Mouse (Mus musculus) forebrain, embryonic 13.5 days (tissue): ENCODE results near the gene Fam104a. TPM values are rescaled to one million over a fixed set of nuclear protein-coding genes. Genes with fewer than 3 reads are reported as not detected.

Experiments used
- ATAC-seq: fragments of 200-750 bp; cut with Nextera tagmentation; 2 replicates; pipeline ENCODE4 v1.8.0; 2017
- H3K27ac ChIP-seq: fragments of 300-500 bp; sonication (generic); 2 replicates; pipeline ENCODE4 v1.5.1; 2015; ENCODE audit warnings: inconsistent platforms, mild to moderate bottlenecking, moderate library complexity
- H3K27me3 ChIP-seq: fragments of 300-500 bp; sonication (generic); 2 replicates; pipeline ENCODE4 v1.6.1; 2015; ENCODE audit warnings: mild to moderate bottlenecking, inconsistent platforms
- H3K36me3 ChIP-seq: fragments of 300-500 bp; sonication (generic); 2 replicates; pipeline ENCODE4 v1.6.1; 2015; ENCODE audit warnings: mild to moderate bottlenecking, inconsistent platforms; ENCODE audit not compliant: poor library complexity, severe bottlenecking
- H3K4me1 ChIP-seq: fragments of 300-500 bp; sonication (generic); 2 replicates; pipeline ENCODE4 v1.6.1; 2015; ENCODE audit warnings: inconsistent platforms
- H3K4me2 ChIP-seq: fragments of 300-500 bp; sonication (generic); 2 replicates; pipeline ENCODE4 v1.6.1; 2015; ENCODE audit warnings: inconsistent platforms, mild to moderate bottlenecking, moderate library complexity
- H3K4me3 ChIP-seq: fragments of 300-500 bp; sonication (generic); 2 replicates; pipeline ENCODE4 v1.5.1; 2015; ENCODE audit warnings: mild to moderate bottlenecking, inconsistent platforms
- H3K9ac ChIP-seq: fragments of 300-500 bp; sonication (generic); 2 replicates; pipeline ENCODE4 v1.6.1; 2015; ENCODE audit warnings: mild to moderate bottlenecking, inconsistent platforms
- H3K9me3 ChIP-seq: fragments of 300-500 bp; sonication (generic); replicated peaks from 2 replicates; pipeline ENCODE4 v1.6.1; 2016; ENCODE audit warnings: inconsistent platforms
- WGBS: fragments of 180-500 bp; shearing (Covaris S2); methylation state at CpG from one replicate; pipeline ENCODE4 v1.1.7; 2015; 5-methylcytosine and 5-hydroxymethylcytosine counted together
- polyA plus RNA-seq: library from polyadenylated mRNA; unstranded; fragments of >200 nt; fragmentation: Nextera tagmentation; extraction: Ambion mirVana; gene quantifications from 2 replicates; pipeline ENCODE4 v1.2.1, GENCODE M21; 2015

Gene Fam104a
- polyA plus RNA-seq, 1 experiment from 2014 or later, result 51.9 TPM

DNA sequence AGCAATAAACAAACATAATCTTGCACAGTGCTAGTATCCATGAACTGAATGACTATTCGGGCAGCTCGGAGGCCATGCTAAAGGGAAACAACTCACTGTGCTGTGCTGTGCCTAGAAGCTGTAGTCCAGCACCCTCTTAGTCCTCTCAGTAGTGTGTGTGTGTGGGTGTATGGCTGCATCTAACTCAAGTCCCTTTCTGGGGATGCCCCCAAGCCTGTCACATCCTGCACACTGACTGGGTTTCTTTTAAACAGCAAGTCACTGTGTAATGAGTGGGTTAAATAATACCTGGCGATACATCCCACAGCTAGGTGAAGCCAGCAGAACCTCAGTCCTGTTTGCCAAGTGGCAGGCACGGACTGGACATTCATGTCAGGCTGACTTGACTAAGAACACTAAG lies 25.2 kb downstream of the Fam104a start:
- Histone ChIP-seq H3K4me2 (no peak overlapping the region), H3K36me3 (peaks cover 99% of the 10 kb centered on the region), H3K9ac (no peak overlapping the region), H3K9me3 (no peaks in the 10 kb centered on the region), H3K27me3 (no peaks in the 10 kb centered on the region), H3K4me3 (no peak overlapping the region), H3K4me1 (no peaks in the 10 kb centered on the region), H3K27ac (no peak overlapping the region)
- ATAC-seq, result no peak
- 90% methylated on average over 4 of the region's 4 CpGs for WGBS

DNA sequence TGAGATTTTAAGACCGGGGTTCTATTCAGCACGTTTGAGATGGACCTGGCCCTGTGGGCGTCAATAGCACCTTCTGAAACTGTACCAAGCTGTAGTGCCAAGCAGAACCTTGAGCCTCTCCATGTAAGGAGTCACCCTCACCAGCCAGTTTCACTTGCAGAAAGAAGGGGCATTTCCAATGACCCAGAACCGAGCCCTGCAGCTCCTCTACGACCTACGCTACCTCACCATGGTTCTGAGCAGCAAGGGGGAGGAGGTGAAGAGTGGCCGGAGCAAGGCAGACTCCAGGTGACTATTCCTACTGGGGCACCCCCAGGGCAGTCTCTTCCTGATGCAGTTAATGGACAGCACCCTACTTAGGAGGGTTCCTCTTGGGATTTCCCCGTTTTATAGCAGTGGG lies 25.6 kb downstream of the Fam104a start:
- Histone ChIP-seq H3K9ac (no peak overlapping the region), H3K4me2 (no peak overlapping the region), H3K9me3 (no peaks in the 10 kb centered on the region), H3K4me3 (no peak overlapping the region), H3K36me3 (peaks cover 99% of the 10 kb centered on the region), H3K4me1 (no peaks in the 10 kb centered on the region), H3K27me3 (no peaks in the 10 kb centered on the region), H3K27ac (no peak overlapping the region)
- no peak for ATAC-seq
- whole genome bisulfite sequencing, result 92% methylated on average over 8 of the region's 8 CpGs

GRCm38 (mm10) chr11:113657221-113657620 lies 26.7 kb downstream of the Fam104a start:
- no peaks in the 10 kb centered on the region for H3K27me3 ChIP-seq
- peaks cover 99% of the 10 kb centered on the region for H3K36me3 ChIP-seq
- no peak overlapping the region; the same call in 1 of the 2 replicates for H3K27ac ChIP-seq

GRCm38 (mm10) chr11:113656511-113656932 lies 27.4 kb downstream of the Fam104a start:
- WGBS, result 91% methylated on average over 8 of the region's 8 CpGs
- no peak overlapping the region for H3K9ac ChIP-seq
- no peak overlapping the region for H3K4me3 ChIP-seq
- no peaks in the 10 kb centered on the region for H3K27me3 ChIP-seq
- no peak overlapping the region; the same call in 1 of the 2 replicates for H3K27ac ChIP-seq
- peaks cover 99% of the 10 kb centered on the region for H3K36me3 ChIP-seq
- H3K9me3 ChIP-seq, result no peaks in the 10 kb centered on the region
- H3K4me2 ChIP-seq, result no peak overlapping the region
- no peak for ATAC-seq
- H3K4me1 ChIP-seq, result peaks cover 5% of the 10 kb centered on the region; the same call in 1 of the 2 replicates

More at GRCm38 (mm10) chr11:113657221-113657620, 26.7 kb downstream of the Fam104a start:
- Histone ChIP-seq H3K4me2 (no peak overlapping the region), H3K9ac (no peak overlapping the region), H3K4me1 (no peaks in the 10 kb centered on the region), H3K4me3 (no peak overlapping the region), H3K9me3 (no peaks in the 10 kb centered on the region)
- WGBS, result 82% methylated on average over 4 of the region's 4 CpGs
- no peak for ATAC-seq

DNA sequence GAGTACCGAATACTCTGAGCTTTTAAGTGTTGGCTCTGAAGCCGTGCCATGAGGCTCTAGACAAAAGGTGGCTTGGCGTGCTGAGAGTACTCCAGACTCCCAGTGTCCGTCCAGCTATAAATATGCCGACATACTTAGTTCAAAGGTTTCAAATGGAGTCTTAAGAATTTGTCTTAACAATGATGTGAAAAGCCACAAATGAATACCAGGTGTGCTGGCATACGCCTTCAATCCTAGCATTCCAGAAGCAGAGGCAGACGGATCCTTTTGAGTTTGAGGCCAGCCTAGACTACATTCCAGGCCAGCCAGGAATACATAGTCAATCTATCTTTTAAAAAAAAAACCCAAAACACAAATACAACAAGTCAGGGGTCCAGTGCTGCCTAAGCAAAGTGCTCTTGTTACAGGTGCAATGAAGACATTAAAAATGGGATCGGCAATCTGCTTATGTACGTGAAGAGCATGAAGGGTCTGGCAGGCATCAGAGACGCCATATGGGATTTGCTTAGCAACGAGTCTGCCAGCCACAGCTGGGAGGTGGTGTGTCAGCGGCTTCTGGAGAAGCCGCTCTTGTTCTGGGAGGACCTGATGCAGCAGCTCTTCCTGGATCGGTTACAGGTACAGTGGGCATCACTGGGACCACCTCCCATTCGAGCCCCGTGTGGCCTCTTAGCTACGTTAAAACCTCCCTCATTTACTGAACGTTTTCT lies 29.2 kb downstream of the Fam104a start:
- Histone ChIP-seq H3K27ac (no peak overlapping the region), H3K36me3 (peaks cover 81% of the 10 kb centered on the region)
- 87% methylated on average over 18 of the region's 18 CpGs for WGBS

GRCm38 (mm10) chr11:113654105-113654504 lies 29.9 kb downstream of the Fam104a start:
- no peaks in the 10 kb centered on the region for H3K27me3 ChIP-seq
- no peaks in the 10 kb centered on the region for H3K9me3 ChIP-seq
- WGBS, result 96% methylated on average over 15 of the region's 15 CpGs
- no peak for ATAC-seq
- H3K4me3 ChIP-seq, result no peak overlapping the region
- no peak overlapping the region for H3K4me2 ChIP-seq
- peaks cover 16% of the 10 kb centered on the region for H3K4me1 ChIP-seq
- no peak overlapping the region for H3K9ac ChIP-seq
- peaks cover 75% of the 10 kb centered on the region for H3K36me3 ChIP-seq
- 0 out of 2 replicates have a peak overlapping the region, but pooled peaks have one; percentile 2 for H3K27ac ChIP-seq

More for the DNA sequence above, 29.2 kb downstream of the Fam104a start:
- Histone ChIP-seq H3K4me2 (no peak overlapping the region), H3K4me1 (peaks cover 16% of the 10 kb centered on the region), H3K27me3 (no peaks in the 10 kb centered on the region), H3K9ac (no peak overlapping the region), H3K4me3 (no peak overlapping the region), H3K9me3 (no peaks in the 10 kb centered on the region)
- no peak for ATAC-seq

DNA sequence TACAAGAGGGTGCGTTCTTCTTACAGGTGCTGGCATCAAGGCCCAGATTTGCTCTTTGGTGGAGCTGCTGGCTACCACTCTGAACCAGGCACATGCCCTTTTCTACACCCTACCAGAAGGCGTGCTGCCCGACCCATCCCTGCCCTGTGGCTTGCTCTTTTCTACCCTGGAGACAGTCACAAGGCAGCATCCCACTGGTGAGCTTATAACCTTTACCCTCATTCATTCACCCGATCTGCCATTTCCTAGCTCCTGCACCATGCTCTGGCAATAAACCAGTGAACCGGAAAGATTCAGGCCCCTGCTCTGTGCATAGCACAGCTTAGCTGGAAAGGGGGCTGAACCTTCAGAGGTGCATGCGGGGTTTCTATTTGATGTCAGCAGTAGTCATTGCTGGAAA lies 31.4 kb downstream of the Fam104a start:
- H3K27ac ChIP-seq, result no peak overlapping the region
- peaks cover 60% of the 10 kb centered on the region for H3K36me3 ChIP-seq
- H3K4me3 ChIP-seq, result no peak overlapping the region
- no peak for ATAC-seq
- no peaks in the 10 kb centered on the region for H3K27me3 ChIP-seq
- no peak overlapping the region for H3K4me2 ChIP-seq
- no peaks in the 10 kb centered on the region for H3K9me3 ChIP-seq
- WGBS, result 90% methylated on average over 6 of the region's 6 CpGs
- peaks cover 31% of the 10 kb centered on the region for H3K4me1 ChIP-seq
- H3K9ac ChIP-seq, result no peak overlapping the region

DNA sequence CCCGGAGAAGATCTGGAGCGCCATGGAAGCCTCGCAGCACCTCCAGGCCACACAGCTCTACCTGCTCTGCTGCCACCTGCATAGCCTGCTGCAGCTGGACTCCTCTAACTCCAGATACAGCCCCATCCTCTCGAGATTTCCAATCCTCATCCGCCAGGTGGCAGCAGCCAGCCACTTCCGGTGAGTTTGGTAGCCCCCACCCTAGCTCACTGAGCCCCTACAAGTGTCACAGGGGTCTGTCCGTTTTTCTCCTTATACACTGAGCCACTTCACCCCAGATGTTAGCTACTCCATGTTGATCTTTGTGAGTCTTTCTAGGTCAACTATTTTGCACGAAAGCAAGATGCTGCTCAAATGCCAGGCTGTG lies 32.1 kb downstream of the Fam104a start:
- peaks cover 31% of the 10 kb centered on the region for H3K4me1 ChIP-seq
- H3K4me3 ChIP-seq, result no peak overlapping the region
- H3K27ac ChIP-seq, result peak overlapping the region; percentile 68
- H3K9ac ChIP-seq, result no peak overlapping the region
- peak; percentile 9; the same call in 1 of the 2 replicates for ATAC-seq
- no peak overlapping the region for H3K4me2 ChIP-seq
- WGBS, result 45% methylated on average over 8 of the region's 8 CpGs
- H3K36me3 ChIP-seq, result peaks cover 54% of the 10 kb centered on the region
- H3K9me3 ChIP-seq, result no peaks in the 10 kb centered on the region
- no peaks in the 10 kb centered on the region for H3K27me3 ChIP-seq

DNA sequence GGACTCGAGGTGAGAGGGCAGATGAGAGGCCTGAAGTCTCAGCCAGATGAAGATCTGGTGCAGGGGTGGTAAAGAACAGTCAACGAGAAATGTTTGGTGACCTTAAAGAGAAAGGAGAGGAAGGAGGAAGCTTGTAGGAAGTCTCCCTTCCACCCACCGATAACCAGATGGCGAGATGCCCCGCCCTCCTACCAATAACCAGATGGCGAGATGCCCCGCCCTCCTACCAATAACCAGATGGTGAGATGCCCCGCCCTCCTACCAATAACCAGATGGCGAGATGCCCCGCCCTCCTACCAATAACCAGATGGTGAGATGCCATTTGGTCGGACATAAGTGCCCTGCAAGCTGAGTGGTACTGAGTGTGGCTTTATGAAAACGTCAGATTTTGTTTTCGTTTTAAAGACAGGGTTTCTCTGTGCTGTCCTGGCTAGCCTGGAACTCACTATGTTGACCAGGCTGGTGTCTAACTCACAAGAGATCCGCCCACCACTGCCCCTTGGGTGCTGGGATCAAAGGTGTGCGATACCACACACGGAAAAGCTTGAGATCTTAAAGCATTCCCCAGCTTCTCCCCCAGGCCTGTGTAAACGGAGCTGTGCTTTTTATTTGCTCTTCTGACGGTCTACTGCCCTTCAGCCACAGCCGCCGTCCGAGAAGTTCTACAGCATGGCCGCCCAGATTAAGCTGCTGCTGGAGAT lies 32.6 kb downstream of the Fam104a start:
- H3K4me3 ChIP-seq, result no peak overlapping the region; the same call in 1 of the 2 replicates
- H3K4me1 ChIP-seq, result peaks cover 31% of the 10 kb centered on the region
- peak overlapping the region; percentile 68 for H3K27ac ChIP-seq
- no peaks in the 10 kb centered on the region for H3K9me3 ChIP-seq
- H3K36me3 ChIP-seq, result peaks cover 48% of the 10 kb centered on the region
- peak overlapping the region; percentile 78 for H3K4me2 ChIP-seq
- H3K9ac ChIP-seq, result no peak overlapping the region
- H3K27me3 ChIP-seq, result no peaks in the 10 kb centered on the region
- ATAC-seq, result no peak
- 73% methylated on average over 22 of the region's 22 CpGs for WGBS

GRCm38 (mm10) chr11:113649353-113650210 lies 34.4 kb downstream of the Fam104a start, which contains the start of gene Slc39a11:
Gene Slc39a11 (minus strand): TSS chr11:113650079.
- under 1% methylated on average over 71 of the region's 91 CpGs for WGBS
- Histone ChIP-seq H3K36me3 (peaks cover 31% of the 10 kb centered on the region), H3K4me3 (peak within 1 kb of the TSS; percentile 92), H3K9ac (peak within 1 kb of the TSS; percentile 91), H3K27ac (peak within 1 kb of the TSS; percentile 90), H3K9me3 (no peaks in the 10 kb centered on the region), H3K4me1 (peaks cover 31% of the 10 kb centered on the region), H3K4me2 (peak within 1 kb of the TSS; percentile 78), H3K27me3 (no peaks in the 10 kb centered on the region)
- peak; percentile 80 for ATAC-seq

DNA sequence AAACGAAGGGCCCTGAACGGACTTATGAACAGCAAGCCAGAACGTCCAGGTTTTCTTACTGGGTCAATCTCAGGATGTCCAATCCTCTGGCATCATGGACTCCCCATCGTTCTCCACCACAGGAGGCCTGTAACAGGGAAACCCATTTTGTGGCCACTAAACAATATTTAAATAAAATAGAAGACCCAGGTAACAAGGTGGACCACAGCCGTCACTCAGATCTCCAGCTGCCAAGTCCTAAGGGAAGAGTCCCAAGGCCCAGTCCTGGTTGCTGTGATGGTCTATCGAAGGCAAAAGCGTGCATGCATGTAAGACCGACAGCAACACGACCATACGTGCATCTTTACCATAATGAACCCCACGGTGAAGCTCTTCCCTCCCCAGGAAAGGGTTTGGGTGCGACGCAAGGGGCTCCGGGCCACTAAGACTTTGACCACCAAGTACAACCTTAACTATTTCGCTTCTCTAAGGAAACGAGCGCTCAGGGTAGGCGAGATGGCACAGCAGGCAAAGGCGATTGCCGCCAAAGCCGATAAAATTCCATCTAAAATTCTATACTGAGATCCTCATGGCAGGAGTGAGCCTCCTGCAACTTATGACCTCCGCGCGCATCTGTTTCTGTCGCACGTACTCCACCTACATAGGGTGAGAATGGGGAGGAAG lies 35.1 kb downstream of the Fam104a start, which contains the start of gene Cog1:
Gene Cog1 (plus strand): TSS at position 480 of the 663 bp plus-strand sequence.
- no peak for ATAC-seq

More for the DNA sequence above, 35.1 kb downstream of the Fam104a start, which contains the start of gene Cog1:
- H3K4me3 ChIP-seq, result peak within 1 kb of the TSS; percentile 92
- H3K4me1 ChIP-seq, result peaks cover 31% of the 10 kb centered on the region
- no peaks in the 10 kb centered on the region for H3K9me3 ChIP-seq
- H3K36me3 ChIP-seq, result peaks cover 23% of the 10 kb centered on the region
- 44% methylated on average over 26 of the region's 26 CpGs for WGBS
- no peaks in the 10 kb centered on the region for H3K27me3 ChIP-seq
- H3K27ac ChIP-seq, result peak within 1 kb of the TSS; percentile 90
- H3K4me2 ChIP-seq, result peak within 1 kb of the TSS; percentile 78
- peak within 1 kb of the TSS; percentile 91 for H3K9ac ChIP-seq
